Mouse (Mus musculus) kidney, postnatal 10 days (tissue): ENCODE measurements around the gene Wdr90.
"Not testable (repeated sequence)": the region's sequence is repeated elsewhere in the genome, so short reads cannot be mapped to it uniquely, and the experiment has no call there.

ENCODE experiments used
- DNase-seq: peaks from one replicate; pipeline ENCODE4 v3.0.0; 2021; ENCODE audit warnings: mixed read lengths

Wdr90 gene

DNA sequence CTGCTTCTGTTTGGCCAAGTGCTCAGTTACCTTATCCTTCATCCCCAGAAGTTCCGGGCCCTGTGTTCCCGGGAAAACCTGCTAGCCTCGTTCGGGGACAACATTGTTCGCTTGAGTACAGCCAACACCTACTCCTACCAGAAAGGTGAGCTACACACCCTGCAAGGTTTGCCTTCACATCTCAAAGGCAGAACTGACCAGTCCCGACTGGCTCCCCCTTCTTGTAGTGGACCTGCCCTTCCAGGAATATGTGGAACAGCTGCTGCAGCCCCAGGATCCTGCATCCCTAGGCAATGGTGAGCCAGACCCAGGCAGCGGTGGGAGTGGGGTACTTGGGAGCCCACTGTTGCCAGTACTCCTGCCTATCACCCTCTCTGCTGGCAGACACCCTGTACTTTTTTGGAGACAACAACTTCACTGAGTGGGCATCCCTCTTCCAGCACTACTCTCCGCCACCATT is 31.7 kb downstream of the Wdr90 start:
- peak; percentile 32 for DNase-seq

DNA sequence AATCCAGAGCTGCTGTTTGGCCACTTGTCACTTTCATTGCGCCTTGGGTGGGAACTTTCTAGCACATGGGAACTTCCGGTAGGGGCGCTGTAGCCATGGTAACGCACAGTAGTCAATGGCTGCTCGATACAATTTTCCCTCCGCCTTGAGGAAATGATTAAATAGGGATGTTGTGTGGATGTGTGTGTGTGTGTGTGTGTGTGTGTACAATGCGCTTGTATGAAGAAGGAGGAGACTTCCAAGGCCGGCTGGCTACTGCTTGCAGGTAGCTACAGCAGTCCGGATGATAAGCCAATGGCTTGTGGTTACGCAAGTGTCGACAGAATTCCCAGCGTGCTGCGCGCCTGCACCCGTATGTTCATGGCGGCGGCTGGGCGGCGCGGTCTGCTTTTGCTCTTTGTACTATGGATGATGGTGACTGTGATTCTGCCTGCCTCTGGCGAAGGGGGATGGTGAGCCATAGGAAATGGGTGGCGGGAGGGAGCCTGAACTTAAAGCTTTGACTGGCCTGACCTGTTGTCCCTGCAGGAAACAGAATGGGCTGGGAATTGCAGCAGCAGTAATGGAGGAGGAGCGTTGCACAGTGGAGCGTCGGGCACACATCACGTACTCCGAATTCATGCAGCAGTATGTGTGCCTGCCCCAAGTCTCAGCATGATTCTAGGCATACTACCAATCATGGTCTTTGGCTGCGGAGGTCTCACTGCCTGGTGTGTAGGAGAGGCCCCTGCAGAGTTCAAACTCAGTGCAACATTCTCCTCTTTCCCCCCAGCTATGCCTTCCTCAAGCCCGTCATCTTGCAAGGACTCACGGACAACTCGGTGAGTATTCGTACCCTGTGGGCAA is 32.4 kb downstream of the Wdr90 start, which contains the start of gene Jmjd8:
TSS of gene Jmjd8 (plus strand) at position 156 of the 846 bp plus-strand sequence.
- peak; percentile 89 for DNase-seq

DNA sequence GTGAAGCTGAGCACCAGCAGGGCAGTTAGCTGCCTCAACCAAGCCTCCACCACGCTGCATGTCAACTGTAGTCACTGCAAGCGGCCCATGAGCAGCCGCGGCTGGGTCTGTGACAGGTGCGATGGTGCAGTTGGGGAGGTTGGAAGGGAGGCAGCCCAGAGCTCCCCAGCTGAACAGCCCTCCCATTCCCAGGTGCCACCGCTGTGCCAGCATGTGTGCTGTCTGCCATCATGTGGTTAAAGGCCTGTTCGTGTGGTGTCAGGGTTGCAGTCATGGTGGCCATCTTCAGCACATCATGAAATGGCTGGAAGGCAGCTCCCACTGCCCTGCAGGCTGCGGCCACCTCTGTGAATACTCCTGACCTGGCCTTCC is 33.1 kb downstream of the Wdr90 start:
- DNase-seq: peak; percentile 30

DNA sequence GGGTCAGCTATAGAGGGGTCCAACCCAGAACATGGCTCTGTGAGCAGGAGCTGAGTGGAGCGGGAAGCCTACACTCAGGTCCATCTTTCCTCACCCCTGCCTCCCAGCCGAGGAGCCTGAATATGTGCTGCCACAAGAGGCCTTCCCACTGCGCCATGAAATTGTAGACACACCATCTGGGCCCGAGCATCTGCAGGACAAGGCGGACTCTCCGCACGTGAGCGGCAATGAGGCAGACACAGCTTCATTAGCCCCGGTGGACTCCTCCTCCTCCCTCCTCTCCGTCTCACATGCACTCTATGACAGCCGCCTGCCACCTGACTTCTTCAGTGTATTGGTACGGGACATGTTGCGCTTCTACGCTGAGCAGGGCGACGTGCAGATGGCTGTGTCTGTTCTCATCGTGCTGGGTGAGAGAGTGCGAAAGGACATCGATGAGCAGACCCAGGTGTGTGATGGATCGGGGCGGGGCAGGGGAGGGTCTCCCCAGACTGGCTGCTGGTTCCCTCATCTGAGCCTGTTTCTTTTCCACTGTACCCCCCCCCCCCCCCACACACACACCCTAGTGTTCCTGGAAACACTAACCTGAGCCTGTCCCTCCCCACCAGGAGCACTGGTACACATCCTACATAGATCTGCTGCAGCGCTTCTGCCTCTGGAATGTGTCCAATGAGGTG is 33.6 kb downstream of the Wdr90 start:
- DNase-seq: peak; percentile 25

DNA sequence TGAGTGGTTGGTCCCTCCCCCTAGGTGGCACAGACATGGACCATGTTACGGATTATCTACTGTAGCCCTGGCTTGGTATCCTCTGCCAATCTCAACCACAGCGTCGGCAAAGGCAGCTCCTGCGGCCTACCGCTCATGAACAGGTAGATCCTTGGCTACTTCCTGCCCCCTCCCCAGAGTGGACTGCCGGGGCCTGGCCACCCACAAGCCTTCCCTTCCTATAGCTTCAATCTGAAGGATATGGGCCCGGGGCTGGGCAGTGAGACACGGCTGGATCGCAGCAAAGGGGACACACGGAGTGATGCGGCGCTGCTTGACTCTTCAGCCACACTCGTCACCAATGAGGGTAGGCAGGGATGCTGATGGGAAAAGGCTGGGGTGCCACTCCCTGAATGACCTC is 34.3 kb downstream of the Wdr90 start:
- DNase-seq: no peak

DNA sequence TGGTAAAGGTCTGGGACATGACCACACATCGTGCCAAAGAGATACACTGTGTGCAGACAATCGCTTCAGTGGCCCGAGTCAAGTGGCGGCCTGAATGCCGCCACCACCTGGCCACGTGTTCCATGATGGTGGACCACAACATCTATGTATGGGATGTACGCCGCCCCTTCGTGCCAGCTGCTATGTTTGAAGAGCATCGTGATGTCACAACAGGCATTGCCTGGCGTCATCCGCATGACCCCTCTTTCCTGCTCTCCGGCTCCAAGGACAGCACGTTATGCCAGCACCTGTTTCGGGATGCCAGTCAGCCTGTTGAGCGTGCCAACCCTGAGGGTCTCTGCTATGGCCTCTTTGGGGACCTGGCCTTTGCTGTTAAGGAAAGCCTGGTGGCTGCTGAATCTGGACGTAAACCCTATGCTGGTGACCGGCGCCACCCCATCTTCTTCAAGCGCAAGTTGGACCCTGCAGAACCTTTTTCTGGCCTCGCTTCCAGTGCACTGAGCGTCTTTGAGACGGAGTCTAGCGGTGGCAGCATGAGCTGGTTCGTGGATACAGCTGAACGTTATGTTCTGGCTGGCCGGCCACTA is 35.2 kb downstream of the Wdr90 start:
- DNase-seq: no peak

DNA sequence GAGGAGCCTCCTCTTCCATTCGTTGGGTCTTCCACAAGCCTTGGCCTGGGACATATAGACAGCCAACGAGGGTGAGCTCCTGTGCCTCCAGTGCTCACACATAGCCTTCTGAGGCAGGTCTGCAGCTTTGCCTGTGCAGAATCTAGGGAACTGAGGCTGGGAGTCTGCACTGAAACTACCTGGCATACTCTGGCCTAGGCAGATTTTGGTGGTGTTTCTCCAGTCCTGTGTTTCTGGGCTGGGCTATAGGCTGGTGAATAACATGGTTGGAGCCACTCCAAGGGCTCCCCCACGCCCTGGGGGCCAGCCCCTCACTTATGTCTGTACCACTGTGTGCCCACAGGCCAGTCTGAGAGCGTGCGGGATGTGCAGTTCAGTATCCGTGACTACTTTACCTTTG is 36.0 kb downstream of the Wdr90 start:
- DNase-seq: peak; percentile 16

DNA sequence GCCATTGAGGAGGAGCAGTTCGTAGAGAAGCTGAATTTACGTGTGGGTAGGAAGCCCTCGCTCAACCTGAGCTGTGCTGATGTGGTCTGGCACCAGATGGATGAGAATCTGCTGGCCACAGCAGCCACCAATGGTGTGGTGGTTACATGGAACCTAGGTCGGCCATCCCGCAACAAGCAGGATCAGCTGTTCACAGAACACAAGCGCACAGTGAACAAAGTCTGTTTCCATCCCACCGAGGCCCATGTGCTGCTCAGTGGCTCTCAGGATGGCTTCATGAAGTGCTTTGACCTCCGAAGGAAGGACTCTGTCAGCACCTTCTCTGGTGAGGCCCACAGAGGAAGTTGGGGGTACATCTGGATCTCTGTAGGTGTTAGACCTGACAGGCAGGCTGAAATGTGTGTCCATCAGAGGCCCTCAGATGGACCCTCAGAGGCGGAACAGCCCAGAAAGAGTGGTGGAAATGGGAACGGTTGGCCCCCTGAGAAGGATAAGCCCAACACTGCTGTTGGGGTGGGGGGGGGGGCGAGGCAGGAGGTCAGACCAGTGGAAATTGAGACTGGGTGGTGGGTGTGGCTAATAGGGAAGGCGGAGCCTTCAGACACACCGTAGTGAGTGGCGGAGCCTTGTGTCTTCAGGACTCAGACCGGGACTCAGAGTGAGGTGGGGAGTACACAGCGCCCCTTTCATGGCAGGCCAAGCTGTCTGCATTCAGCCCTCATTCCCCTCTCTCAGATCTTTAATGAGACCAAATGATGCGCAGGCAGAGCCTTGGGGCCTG is 36.7 kb downstream of the Wdr90 start:
- DNase-seq: no peak

DNA sequence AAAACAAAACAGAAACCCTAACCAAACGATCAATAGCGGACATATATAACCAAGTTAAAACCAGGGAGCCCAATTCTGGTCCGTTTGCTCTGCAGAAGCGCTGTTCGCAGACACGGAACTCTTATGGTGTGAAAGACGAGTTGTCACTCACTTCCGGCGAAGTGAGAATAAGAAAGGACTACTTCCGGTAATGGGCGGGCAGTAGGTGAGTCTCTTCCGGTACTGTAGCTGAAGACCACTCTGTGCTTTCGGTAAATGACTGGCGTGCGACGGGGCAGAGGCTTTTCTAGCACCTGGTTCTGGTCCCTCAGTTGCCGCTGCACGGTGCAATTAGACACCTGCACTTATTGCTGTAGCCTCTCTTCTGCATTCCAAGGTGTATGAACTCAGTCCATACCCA is 37.8 kb downstream of the Wdr90 start, which contains the start of gene Wdr24:
TSS of gene Wdr24 (plus strand) at position 176 of the 400 bp plus-strand sequence.
- peak; percentile 81 for DNase-seq

DNA sequence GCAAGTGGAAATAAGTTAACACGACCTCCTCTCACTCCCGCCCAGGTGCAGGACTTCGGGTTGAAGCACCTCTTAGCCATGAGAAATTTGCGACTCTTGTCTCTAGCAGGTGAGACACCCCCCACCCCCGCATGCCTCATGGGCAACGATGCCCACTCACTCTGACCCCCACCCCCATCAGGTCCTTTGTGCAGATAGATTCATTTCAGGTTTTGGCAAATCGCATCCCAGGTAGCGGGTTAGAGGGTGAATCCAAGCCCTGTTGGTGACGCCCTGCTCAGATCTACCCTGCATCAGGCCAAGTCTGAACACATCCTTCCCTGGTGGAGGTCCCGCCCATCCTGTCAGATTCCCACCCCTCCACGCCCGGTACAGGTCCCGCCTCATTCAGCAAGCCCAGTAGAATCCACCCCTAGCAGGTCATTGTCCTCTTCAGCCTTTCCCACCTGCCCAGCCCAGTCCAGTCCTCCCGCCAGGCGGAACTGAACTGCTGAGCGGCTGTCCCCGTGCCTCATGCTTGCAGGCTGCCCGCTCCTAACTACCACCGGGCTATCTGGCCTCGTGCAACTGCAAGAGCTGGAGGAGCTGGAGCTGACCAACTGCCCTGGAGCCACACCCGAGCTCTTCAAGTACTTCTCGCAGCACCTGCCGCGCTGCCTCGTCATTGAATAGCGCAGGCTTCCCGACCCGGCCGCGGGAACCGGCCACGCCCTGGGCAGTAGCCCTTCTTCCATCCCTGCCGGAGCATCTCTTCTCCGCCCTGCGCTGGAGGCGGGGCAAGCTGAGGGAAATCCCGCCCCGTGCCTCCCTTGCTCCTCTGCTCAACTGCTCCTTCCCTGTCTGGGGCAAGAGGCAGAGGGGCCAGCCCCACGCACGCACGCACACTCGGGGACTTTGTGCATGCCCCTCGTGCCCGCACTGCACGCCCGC is 42.2 kb downstream of the Wdr90 start:
- peak; percentile 29 for DNase-seq

DNA sequence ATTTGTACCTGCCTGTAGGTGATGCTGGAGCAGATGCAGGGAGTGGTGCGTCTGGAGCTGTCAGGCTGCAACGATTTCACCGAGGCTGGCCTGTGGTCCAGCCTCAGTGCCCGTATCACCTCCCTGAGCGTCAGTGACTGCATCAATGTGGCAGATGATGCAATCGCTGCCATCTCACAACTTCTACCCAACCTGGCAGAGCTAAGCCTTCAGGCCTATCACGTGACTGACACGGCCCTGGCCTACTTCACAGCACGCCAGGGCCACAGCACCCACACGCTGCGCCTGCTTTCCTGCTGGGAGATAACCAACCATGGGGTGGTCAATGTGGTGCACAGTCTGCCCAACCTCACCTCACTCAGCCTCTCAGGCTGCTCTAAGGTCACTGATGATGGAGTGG is 43.6 kb downstream of the Wdr90 start:
- no peak for DNase-seq

DNA sequence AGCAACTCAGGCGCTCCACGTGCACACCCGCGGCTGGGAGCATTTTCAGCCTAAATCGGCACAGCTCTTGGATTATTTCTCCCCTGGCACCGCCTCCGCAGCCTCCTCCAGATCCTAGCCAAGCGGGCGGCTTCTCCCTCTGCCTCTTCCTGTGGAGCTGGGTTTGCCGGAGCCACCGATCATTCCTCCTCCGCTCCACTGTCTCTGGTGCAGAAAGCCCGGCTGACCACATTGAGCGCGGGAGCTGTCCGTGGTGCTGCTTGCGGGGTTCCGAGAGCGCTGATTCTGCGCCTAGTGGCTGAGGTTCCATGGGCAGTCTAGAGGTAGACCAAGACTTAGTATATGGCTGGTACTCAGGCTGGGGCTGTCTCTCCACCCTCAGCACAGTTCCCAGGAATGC is 47.8 kb downstream of the Wdr90 start:
- peak; percentile 96 for DNase-seq

DNA sequence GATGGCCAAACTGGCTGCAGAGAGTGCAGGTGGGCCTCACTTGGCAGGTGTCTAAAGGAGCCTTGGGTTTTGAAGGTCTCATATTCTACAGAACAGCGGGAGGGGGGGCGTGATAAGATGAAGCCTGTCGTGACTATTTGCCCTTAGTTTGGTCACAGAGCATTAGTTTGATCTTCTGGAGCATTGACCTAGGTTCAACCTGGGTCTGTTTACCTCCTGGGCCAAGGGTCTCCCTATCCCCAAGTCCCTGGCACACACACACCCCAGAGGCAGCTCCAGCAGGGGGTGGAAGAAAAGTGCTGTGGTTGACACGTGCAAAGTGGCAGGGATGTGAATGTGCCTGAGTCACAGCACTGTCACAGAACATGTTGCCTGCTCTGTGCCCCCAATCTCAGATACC is 50.4 kb downstream of the Wdr90 start:
- no peak for DNase-seq

DNA sequence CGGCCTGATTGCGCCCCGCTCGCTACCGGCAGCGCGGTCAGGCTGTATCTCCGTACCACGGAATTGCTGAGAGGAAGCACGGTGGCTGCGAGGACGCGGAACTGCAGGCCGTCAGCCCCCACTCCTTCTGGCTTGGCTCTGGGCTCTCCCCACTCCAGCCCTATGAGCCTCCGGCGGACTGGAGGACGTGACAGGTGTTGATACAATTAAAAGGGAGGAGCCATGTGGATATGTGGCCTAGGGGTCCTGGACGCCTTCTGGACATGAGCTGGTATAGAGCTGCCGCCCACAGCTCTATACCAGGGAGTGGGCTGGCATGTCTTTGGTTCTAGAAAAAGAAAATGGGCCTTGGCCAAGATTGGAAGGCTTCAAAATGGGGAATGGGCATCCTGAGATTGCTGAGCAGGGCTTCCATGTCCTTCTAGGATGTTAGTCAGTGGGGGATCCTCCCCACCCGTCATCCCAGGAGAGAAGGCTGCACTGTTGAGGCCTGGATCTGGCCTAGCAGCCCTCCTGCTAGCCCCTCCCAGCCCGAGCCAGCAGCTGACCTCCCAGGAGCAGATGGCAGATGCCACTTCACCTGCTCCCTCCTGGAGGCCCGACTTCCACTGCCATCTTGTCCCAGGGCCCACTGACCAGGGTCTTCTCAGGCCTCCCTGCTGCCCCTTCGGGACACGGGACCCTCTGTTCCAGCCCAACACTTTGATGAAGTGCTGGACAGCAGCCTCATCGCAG is 51.5 kb downstream of the Wdr90 start:
- peak; percentile 29 for DNase-seq

DNA sequence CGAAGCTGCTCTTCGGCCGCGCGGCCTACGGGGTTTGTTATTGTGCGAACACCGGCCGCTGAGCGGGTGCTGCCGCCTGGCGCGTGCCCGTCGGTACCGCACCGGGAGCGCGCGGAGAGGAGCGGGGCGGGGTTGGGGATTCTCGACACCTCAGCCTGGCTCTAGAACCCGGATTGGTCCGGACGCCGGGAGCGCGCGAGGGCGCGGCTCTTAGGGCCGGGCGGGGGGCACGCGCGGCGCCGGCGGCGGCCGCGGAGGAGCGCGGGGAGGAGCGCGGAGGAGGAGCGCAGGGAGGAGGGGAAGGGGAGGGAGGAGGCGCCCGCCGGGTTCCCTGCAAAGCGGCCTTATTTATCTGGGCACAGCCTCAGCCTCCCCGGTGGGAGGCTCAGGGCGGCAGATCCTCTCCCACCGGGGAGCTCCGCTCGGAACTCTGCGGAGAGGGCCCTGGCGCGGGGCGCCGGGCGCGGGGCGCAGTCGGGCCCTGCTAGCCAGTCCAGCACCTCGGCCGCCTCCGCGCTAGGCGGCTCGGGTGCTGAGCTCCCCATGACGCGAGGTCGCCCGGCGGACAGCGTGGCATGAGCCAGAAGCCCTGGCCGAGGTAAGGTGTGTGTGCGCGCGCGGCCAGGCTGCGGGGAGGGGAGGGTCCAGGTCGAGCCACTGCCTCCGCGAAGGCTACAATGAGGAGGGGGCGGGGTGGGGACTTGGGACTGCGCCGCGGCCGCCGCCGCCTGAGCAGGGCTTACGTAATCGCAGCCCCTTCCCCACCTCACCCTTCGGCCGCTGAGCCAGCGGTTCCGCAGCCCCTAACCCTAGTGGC is 52.3 kb downstream of the Wdr90 start, which contains the start of gene Fbxl16:
TSS of gene Fbxl16 (plus strand) at position 297 of the 817 bp plus-strand sequence.
- peak; percentile 81 for DNase-seq

DNA sequence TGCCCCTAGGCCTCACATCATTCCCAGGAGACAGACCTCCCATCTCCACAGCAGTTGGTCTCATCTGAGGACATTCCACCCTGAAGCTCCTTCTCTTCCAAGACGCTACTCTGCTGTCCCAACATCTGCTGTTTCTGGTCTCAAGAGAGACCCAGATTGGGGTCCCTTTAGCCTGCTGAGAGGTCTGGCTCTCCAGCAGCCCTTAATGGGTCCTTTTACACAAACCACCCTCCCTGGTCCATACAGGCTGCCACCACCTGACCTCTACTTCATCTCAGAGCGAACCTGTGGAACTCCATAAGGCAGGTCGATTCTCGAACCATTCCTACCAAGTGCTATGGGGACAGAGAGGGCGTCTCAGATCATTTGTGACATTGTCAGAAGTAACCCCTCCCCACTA is 53.3 kb downstream of the Wdr90 start:
- no peak for DNase-seq

DNA sequence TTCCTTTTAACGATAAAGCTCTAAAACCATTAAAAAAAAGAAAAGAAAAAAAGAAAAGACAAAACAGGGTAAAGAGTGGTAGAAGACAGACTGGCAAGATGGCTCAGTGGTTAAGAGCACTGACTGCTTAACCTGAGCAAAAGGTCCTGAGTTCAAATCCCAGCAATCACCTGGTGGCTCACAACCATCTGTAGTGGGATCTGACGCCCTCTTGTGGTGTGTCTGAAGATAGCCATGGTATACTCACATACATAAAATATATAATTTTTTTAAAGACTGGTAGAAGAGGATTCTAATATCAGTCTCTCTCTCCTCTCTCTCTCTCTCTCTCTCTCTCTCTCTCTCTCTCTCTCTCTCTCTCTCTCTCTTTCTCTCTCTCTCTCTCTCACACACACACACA is 53.8 kb downstream of the Wdr90 start:
- not testable (repeated sequence) for DNase-seq

DNA sequence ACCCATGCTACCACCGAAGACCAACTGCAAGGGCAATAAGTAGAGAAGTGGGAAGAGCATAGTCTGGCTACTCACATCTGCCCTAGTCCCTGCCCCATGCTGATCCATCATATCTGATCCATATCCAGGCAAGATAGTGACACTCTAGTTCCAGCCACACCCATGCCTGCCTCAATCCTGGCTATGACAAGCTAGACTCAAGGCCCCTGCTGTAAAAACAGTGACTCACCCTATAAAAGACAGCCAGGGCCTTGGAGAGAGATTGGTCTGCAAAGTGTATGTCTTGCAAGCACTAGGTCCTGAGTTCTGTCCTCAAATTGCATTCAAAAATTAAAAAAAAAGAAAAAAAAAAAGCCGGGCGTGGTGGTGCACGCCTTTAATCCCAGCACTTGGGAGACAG is 54.8 kb downstream of the Wdr90 start:
- DNase-seq: no peak

DNA sequence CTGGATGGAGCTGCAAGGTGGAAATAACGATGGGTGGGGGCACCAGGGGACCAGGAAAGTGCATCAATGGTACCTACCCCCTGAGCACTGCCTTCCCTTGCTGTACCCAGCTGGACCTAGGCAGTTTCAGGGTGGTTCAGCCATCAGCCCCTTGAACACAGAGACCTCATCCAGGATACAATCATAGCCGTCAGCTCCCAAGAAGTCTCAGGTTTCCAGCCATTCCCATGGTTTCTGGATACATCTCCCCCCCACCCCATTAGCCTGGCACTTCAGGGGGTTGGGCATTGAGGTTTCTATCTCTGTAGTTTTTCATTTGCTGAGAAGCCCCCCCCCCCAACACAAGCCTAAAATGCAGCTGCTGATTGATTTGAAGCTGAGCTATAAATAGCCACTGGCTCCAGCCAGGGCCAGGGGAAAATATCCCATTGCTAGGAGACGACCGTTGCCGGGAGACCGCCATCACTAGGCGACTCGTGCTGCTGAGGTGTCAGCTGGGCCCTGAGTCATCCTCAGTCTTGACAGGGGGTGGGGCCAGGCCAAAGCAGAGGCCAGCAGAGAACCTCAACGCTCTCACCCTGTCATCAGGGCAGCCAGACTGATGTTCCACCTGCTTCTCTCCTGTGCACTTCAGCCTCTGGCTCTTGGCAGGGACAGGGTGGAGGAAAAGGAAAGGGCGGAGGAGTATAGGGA is 58.3 kb downstream of the Wdr90 start:
- no peak for DNase-seq
